Mouse (Mus musculus) hindbrain, embryonic 13.5 days (tissue): ENCODE results near the gene Mertk. TPM values are rescaled to one million over a fixed set of nuclear protein-coding genes. Genes with fewer than 3 reads are reported as not detected.

Source experiments
- ATAC-seq: fragments of 200-750 bp; cut with Nextera tagmentation; 2 replicates; pipeline ENCODE4 v1.8.0; 2017; ENCODE audit warnings: moderate TSS enrichment; ENCODE audit not compliant: low FRiP score
- H3K27ac ChIP-seq: fragments of 300-500 bp; sonication (generic); 2 replicates; pipeline ENCODE4 v1.5.1; 2015; ENCODE audit warnings: inconsistent platforms, mild to moderate bottlenecking, moderate library complexity
- H3K27me3 ChIP-seq: fragments of 300-500 bp; sonication (generic); 2 replicates; pipeline ENCODE4 v1.6.1; 2015; ENCODE audit warnings: mild to moderate bottlenecking, inconsistent platforms
- H3K36me3 ChIP-seq: fragments of 300-500 bp; sonication (generic); 2 replicates; pipeline ENCODE4 v1.6.1; 2015; ENCODE audit warnings: mild to moderate bottlenecking, inconsistent platforms
- H3K4me1 ChIP-seq: fragments of 300-500 bp; sonication (generic); replicated peaks from 2 replicates; pipeline ENCODE4 v1.6.1; 2015; ENCODE audit warnings: inconsistent platforms
- H3K4me2 ChIP-seq: fragments of 300-500 bp; sonication (generic); 2 replicates; pipeline ENCODE4 v1.6.1; 2015; ENCODE audit warnings: inconsistent platforms, mild to moderate bottlenecking, moderate library complexity
- H3K4me3 ChIP-seq: fragments of 300-500 bp; sonication (generic); 2 replicates; pipeline ENCODE4 v1.5.1; 2015; ENCODE audit warnings: mild to moderate bottlenecking, inconsistent platforms
- H3K9ac ChIP-seq: fragments of 300-500 bp; sonication (generic); 2 replicates; pipeline ENCODE4 v1.6.1; 2015; ENCODE audit warnings: mild to moderate bottlenecking, inconsistent platforms
- H3K9me3 ChIP-seq: fragments of 300-500 bp; sonication (generic); 2 replicates; pipeline ENCODE4 v1.6.1; 2016; ENCODE audit warnings: inconsistent platforms
- WGBS: fragments of 180-500 bp; shearing (Covaris S2); methylation state at CpG from one replicate; pipeline ENCODE4 v1.1.7; 2015; 5-methylcytosine and 5-hydroxymethylcytosine counted together
- polyA plus RNA-seq: library from polyadenylated mRNA; unstranded; fragments of >200 nt; fragmentation: Nextera tagmentation; extraction: Ambion mirVana; gene quantifications from 2 replicates; pipeline ENCODE4 v1.2.1, GENCODE M21; 2015

Mertk gene
- polyA plus RNA-seq, 1 experiment from 2014 or later: 2.0 TPM

GRCm38 (mm10) chr2:128698140-128698692 lies 540 bp upstream of the Mertk start:
- Histone ChIP-seq H3K4me2 (peak overlapping the region; percentile 88), H3K4me1 (peaks cover 22% of the 10 kb centered on the region), H3K9me3 (no peaks in the 10 kb centered on the region), H3K27me3 (peaks cover 40% of the 10 kb centered on the region), H3K27ac (0 out of 2 replicates have a peak overlapping the region, but pooled peaks have one; percentile 44), H3K4me3 (peak overlapping the region; percentile 51), H3K36me3 (no peaks in the 10 kb centered on the region), H3K9ac (peak overlapping the region; percentile 66)
- peak; percentile 91 for ATAC-seq
- under 1% methylated on average over 14 of the region's 14 CpGs for WGBS

- H3K27ac ChIP-seq: no peak overlapping the region
- no peaks in the 10 kb centered on the region for H3K9me3 ChIP-seq
- peak overlapping the region; percentile 51 for H3K4me3 ChIP-seq
- H3K36me3 ChIP-seq: no peaks in the 10 kb centered on the region
- WGBS: 1% methylated on average over 24 of the region's 24 CpGs
- peaks cover 40% of the 10 kb centered on the region for H3K27me3 ChIP-seq
- peak overlapping the region; percentile 66 for H3K9ac ChIP-seq
- H3K4me2 ChIP-seq: peak overlapping the region; percentile 88
- H3K4me1 ChIP-seq: peaks cover 22% of the 10 kb centered on the region
- no peak for ATAC-seq
Observed at GRCm38 (mm10) chr2:128699201-128699885, 587 bp downstream of the Mertk start.

DNA sequence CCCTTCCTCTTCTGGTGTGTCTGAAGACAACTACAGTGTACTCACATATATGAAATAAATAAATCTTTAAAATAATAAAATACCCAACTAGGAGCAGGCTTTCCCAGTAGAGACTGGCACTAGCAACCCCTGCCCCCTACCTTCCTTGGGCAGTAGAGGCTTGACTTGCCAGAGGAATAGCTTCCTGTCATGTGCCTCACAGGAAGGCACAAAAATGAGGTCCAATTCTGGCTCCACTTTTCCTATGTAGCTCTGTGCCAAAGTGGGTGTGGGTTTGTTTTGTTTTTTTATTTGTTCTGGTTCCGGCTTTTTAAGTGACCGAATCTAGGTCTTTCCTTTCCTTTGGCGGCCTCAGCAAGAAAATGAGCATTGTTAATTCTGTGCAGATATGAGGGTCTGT lies 5.7 kb downstream of the Mertk start:
- Histone ChIP-seq H3K9me3 (no peaks in the 10 kb centered on the region), H3K4me1 (peaks cover 4% of the 10 kb centered on the region; the same call in 1 of the 2 replicates), H3K27me3 (peaks cover 11% of the 10 kb centered on the region), H3K9ac (no peak overlapping the region), H3K27ac (no peak overlapping the region), H3K4me3 (no peak overlapping the region), H3K36me3 (no peaks in the 10 kb centered on the region), H3K4me2 (no peak overlapping the region)
- 94% methylated on average over 3 of the region's 3 CpGs for WGBS
- no peak for ATAC-seq

DNA sequence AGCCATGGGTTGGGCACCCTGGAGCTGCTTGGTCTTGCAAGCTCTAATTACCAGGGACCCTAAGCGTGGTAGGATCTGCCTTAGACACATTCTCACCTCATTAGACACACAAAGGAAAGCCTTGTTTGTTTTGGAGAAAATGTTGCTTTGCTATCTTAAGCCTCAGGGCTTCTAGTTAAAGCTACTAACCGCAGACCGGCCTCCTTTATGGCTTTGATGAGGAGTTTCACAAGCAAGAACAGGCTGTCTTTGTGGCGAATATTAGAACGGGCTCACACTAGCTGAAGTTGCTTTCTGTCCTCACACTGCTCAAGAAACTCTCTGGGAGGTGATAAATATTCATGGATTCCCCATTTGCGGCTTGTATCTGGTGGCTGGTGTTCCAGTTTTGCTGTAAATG lies 10.5 kb downstream of the Mertk start:
- Histone ChIP-seq H3K4me3 (no peak overlapping the region), H3K27ac (no peak overlapping the region), H3K9ac (no peak overlapping the region), H3K9me3 (no peaks in the 10 kb centered on the region), H3K36me3 (no peaks in the 10 kb centered on the region), H3K27me3 (no peaks in the 10 kb centered on the region), H3K4me1 (peaks cover 8% of the 10 kb centered on the region; the same call in 1 of the 2 replicates), H3K4me2 (no peak overlapping the region)
- no peak for ATAC-seq
- WGBS: 49% methylated on average over 6 of the region's 6 CpGs

GRCm38 (mm10) chr2:128710609-128711008 lies 11.9 kb downstream of the Mertk start:
- ATAC-seq: no peak
- 87% methylated on average over 6 of the region's 6 CpGs for WGBS
- H3K36me3 ChIP-seq: no peaks in the 10 kb centered on the region

DNA sequence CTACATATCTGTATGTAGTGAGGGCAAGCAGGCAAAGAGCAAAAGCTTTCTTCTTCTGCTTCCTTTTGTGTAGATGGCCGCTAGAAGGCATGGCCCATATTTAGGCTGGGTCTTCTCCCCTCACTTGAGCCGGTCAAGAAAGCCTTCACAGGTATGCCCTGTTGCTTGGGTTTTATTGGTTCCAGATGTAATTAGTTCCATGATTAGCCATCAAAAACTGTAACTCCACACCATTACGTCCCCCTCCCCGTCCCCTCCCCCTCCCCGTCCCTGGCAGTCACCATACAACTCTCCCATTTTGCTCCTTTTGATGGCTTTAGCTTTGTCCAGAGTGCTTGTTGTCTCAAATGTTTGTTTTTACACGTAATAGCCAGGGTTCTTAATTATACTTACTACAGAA lies 14.2 kb downstream of the Mertk start:
- no peak overlapping the region for H3K4me2 ChIP-seq
- ATAC-seq: no peak

More at GRCm38 (mm10) chr2:128710609-128711008, 11.9 kb downstream of the Mertk start:
- H3K27me3 ChIP-seq: no peaks in the 10 kb centered on the region
- H3K9me3 ChIP-seq: no peaks in the 10 kb centered on the region
- no peak overlapping the region for H3K4me2 ChIP-seq
- peaks cover 12% of the 10 kb centered on the region; the same call in 1 of the 2 replicates for H3K4me1 ChIP-seq
- no peak overlapping the region for H3K9ac ChIP-seq
- H3K4me3 ChIP-seq: no peak overlapping the region
- H3K27ac ChIP-seq: no peak overlapping the region

GRCm38 (mm10) chr2:128713548-128714003 lies 14.8 kb downstream of the Mertk start:
- H3K4me2 ChIP-seq: no peak overlapping the region
- H3K27ac ChIP-seq: peak overlapping the region; percentile 66
- 62% methylated on average over 5 of the region's 5 CpGs for WGBS

More for the DNA sequence above, 14.2 kb downstream of the Mertk start:
- H3K9me3 ChIP-seq: no peaks in the 10 kb centered on the region
- no peak overlapping the region for H3K27ac ChIP-seq
- no peak overlapping the region for H3K4me3 ChIP-seq
- WGBS: 76% methylated on average over 6 of the region's 6 CpGs
- H3K36me3 ChIP-seq: no peaks in the 10 kb centered on the region
- peaks cover 12% of the 10 kb centered on the region; the same call in 1 of the 2 replicates for H3K4me1 ChIP-seq
- H3K9ac ChIP-seq: no peak overlapping the region
- H3K27me3 ChIP-seq: no peaks in the 10 kb centered on the region

DNA sequence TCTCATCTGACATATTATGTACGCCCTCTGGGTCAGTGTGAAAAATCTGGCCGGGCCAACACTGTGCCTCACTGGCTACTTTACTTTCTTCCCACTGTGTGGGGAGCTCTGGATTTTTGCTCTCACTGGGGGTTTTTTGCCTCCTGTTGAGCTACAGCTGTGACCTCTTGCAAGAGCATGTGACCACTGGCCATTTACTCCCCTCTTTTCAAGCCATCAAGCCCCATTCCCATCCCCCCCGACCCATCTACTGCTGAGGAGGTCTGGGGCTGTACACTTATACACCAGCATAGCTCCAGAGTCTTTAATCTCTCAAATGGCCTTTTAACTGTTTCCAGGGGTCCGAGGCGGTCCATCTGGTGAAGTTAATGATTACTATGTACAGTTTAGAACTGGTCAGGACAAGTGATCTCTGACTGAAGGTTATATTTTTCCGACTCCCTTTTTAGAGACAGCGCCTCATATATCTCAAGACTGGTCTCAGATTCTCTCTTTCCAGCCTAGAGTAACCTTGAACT lies 16.0 kb downstream of the Mertk start:
- Histone ChIP-seq H3K4me2 (no peak overlapping the region), H3K27ac (no peak overlapping the region), H3K27me3 (no peaks in the 10 kb centered on the region), H3K4me1 (peaks cover 9% of the 10 kb centered on the region; the same call in 1 of the 2 replicates), H3K36me3 (no peaks in the 10 kb centered on the region), H3K9me3 (no peaks in the 10 kb centered on the region), H3K9ac (no peak overlapping the region), H3K4me3 (no peak overlapping the region)
- ATAC-seq: no peak
- WGBS: 63% methylated on average over 7 of the region's 7 CpGs

More at GRCm38 (mm10) chr2:128713548-128714003, 14.8 kb downstream of the Mertk start:
- H3K27me3 ChIP-seq: no peaks in the 10 kb centered on the region
- H3K4me1 ChIP-seq: peaks cover 12% of the 10 kb centered on the region; the same call in 1 of the 2 replicates
- no peaks in the 10 kb centered on the region for H3K9me3 ChIP-seq
- ATAC-seq: no peak
- no peak overlapping the region for H3K9ac ChIP-seq
- no peaks in the 10 kb centered on the region for H3K36me3 ChIP-seq
- no peak overlapping the region for H3K4me3 ChIP-seq

- 100% methylated on average over 1 of the region's 1 CpGs for WGBS
- Histone ChIP-seq H3K4me2 (no peak overlapping the region), H3K9ac (no peak overlapping the region), H3K9me3 (no peaks in the 10 kb centered on the region), H3K27me3 (no peaks in the 10 kb centered on the region), H3K36me3 (no peaks in the 10 kb centered on the region), H3K4me1 (peaks cover 9% of the 10 kb centered on the region; the same call in 1 of the 2 replicates), H3K4me3 (no peak overlapping the region), H3K27ac (no peak overlapping the region)
- no peak for ATAC-seq
Observed at GRCm38 (mm10) chr2:128715979-128716378, 17.2 kb downstream of the Mertk start.

GRCm38 (mm10) chr2:128719380-128719779 lies 20.6 kb downstream of the Mertk start:
- H3K9me3 ChIP-seq: peaks cover 4% of the 10 kb centered on the region; the same call in 1 of the 2 replicates
- no peak overlapping the region for H3K9ac ChIP-seq
- H3K27me3 ChIP-seq: no peaks in the 10 kb centered on the region
- H3K4me3 ChIP-seq: no peak overlapping the region
- no peak overlapping the region for H3K27ac ChIP-seq
- no peak for ATAC-seq
- no peak overlapping the region for H3K4me2 ChIP-seq
- 0 out of 2 replicates have a peak, but pooled peaks cover 3% of the 10 kb centered on the region for H3K4me1 ChIP-seq
- 91% methylated on average over 2 of the region's 2 CpGs for WGBS
- H3K36me3 ChIP-seq: no peaks in the 10 kb centered on the region

DNA sequence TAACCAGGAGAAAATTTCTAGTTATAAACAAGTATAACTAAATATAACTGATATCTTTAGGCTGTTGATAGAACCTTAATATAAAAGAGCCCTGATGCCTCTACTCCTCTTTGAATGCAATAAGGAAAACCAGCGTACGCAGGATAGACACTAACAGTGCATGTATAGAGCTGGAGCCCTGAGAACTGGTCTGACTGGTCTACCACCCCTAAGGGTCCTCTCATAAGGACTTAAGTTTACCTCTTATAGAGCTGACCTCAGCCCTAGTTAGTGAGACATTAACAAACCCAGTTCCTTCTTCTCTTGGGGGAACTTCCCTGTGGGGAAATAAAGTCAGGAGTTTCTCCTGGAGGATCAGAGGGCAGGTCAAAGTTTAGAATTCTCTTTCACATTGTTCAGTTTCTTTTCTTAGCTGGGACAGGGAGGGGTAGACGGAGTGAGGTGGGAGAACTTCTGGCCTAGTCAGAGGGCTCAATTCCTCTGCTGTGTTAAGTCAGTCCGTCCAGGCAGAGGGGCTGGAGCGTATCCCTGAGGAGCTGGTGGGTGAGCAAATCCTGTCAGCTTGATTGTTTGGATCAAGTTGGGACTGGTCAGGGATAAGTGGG lies 23.5 kb downstream of the Mertk start:
- no peak overlapping the region for H3K4me3 ChIP-seq
- H3K27me3 ChIP-seq: no peaks in the 10 kb centered on the region
- no peak overlapping the region for H3K9ac ChIP-seq
- H3K36me3 ChIP-seq: no peaks in the 10 kb centered on the region
- 93% methylated on average over 5 of the region's 5 CpGs for WGBS
- no peaks in the 10 kb centered on the region for H3K4me1 ChIP-seq
- ATAC-seq: no peak
- H3K27ac ChIP-seq: no peak overlapping the region
- H3K4me2 ChIP-seq: no peak overlapping the region
- peaks cover 4% of the 10 kb centered on the region; the same call in 1 of the 2 replicates for H3K9me3 ChIP-seq

- no peak overlapping the region for H3K27ac ChIP-seq
- H3K36me3 ChIP-seq: no peaks in the 10 kb centered on the region
- H3K4me3 ChIP-seq: no peak overlapping the region
- peaks cover 3% of the 10 kb centered on the region; the same call in 1 of the 2 replicates for H3K9me3 ChIP-seq
- no peaks in the 10 kb centered on the region for H3K4me1 ChIP-seq
- no peak overlapping the region for H3K9ac ChIP-seq
- H3K27me3 ChIP-seq: no peaks in the 10 kb centered on the region
- 91% methylated on average over 5 of the region's 5 CpGs for WGBS
- no peak overlapping the region for H3K4me2 ChIP-seq
- ATAC-seq: no peak
Observed at GRCm38 (mm10) chr2:128726067-128726466, 27.3 kb downstream of the Mertk start.
